Mouse (Mus musculus): ENCODE data around the gene Angel2. TPM values are rescaled to one million over a fixed set of nuclear protein-coding genes. Genes with fewer than 3 reads are reported as not detected.

Gene Angel2
- polyA plus RNA-seq (2017; shearing (Covaris generic)): 76.5 TPM

DNA sequence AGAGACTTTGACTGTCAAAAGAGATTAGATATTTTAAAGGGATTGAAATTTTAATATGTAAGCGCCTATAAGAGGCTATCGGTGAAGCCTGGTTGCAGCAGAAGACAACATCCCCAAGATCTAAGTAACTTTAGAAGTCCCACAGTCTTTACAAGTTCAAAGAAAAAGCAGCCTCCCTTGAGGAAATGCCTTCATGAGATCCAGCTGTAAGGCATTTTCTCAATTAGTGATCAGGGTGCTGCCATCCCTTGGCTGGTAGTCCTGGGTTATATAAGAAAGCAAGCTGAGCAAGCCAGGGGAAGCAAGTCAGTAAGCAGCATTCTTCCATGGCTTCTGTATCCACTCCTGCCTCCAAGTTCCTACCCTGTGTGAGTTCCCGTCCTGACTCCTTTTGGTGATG is at the start of gene Angel2:
TSS of gene Angel2 (plus strand) at position 301 of the 400 bp plus-strand sequence.

DNA sequence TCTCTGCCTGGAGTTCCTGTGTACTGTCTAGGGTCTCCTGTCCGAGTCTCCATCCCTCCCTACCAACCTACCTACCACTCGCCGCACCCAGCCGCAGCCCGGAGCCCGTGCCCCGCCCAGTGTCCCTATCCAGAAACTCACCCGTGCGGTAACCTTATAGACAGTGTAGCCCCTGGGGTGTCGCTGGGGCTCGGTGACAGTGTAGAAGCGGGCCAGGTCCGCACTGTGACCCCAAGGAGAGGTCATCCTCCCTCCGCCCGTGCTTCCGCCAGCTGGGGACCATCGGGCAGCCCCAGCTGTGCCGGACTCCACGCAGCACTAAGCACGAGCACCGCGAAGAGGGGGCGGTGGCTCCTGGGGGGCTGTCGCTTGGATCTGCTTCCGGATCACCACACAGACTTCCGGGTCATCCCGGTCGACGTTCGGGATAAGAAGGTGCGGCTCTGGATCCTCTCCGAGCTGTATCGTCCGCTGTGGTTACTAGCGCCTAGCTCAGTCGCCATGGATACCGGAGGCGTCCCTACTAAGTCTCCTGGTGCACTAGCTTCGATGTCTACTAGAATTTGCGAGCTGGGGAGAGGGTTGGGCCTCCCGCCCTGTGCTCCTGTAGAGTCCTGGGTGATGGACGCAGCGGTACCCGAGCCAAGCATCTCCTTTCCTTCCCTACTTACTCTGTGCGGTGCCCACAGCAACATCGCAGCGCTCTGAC is 13.3 kb upstream of the Angel2 start, which contains the start of gene Rps6kc1:
TSS of gene Rps6kc1 (minus strand) at position 356 of the 709 bp plus-strand sequence.

GRCm38 (mm10) chr1:190979100-190979563 is 54.2 kb downstream of the Angel2 start, which contains the start of gene Vash2:
Gene Vash2, minus strand, starts transcription at chr1:190979296.

Other genes with a start within 250 kb of the Angel2 start
- gene Rps6kc1, start 13.3 kb upstream of the Angel2 start, polyA plus RNA-seq (2017; shearing (Covaris generic)): 14.5 TPM
- gene Vash2, start 54.2 kb downstream of the Angel2 start, polyA plus RNA-seq (2017; shearing (Covaris generic)): 0.11 TPM
- 4.7 TPM for gene Flvcr1, start 101.0 kb downstream of the Angel2 start, polyA plus RNA-seq (2017; shearing (Covaris generic))
- gene Spata45, start 111.5 kb downstream of the Angel2 start, polyA plus RNA-seq (2017; shearing (Covaris generic)): not detected
- gene Tatdn3, start 137.8 kb downstream of the Angel2 start, polyA plus RNA-seq (2017; shearing (Covaris generic)): 12.9 TPM
- 2.5 TPM for gene Nsl1, start 137.9 kb downstream of the Angel2 start, polyA plus RNA-seq (2017; shearing (Covaris generic))
- gene Batf3, start 172.7 kb downstream of the Angel2 start, polyA plus RNA-seq (2017; shearing (Covaris generic)): not detected
- not detected for gene Fam71a, start 239.7 kb downstream of the Angel2 start, polyA plus RNA-seq (2017; shearing (Covaris generic))